Mouse (Mus musculus) left cerebral cortex, postnatal 36 days (tissue): Measurements from ENCODE around the gene Psmd3. TPM values are rescaled to one million over a fixed set of nuclear protein-coding genes. Genes with fewer than 3 reads are reported as not detected.

ENCODE experiments used
- DNase-seq, 2 experiments: peaks; one replicate each; pipeline ENCODE4 v3.0.0; 2021 to 2022; ENCODE audit warnings: low spot score in 2 of 2, mixed read lengths in 1 of 2
- intact Hi-C: fragments of 180-260 bp; cut with DNase I; formaldehyde crosslinking; loops from one replicate; pipeline ENCODE4 v1.15.1; 2025
- total RNA-seq, 2 experiments: library from RNA; stranded (reverse); gene quantifications; 2 replicates each; pipeline ENCODE4 v1.2.3; 2021

The Psmd3 gene
- total RNA-seq, 2 experiments from 2014 or later, result 131 to 145 TPM

GRCm38 (mm10) chr11:98740393-98741050 is 58.2 kb downstream of the Psmd3 start, which contains the start of gene Thra:
Thra (plus strand) TSS chr11:98740638.
- peak; percentile 70 to 77 for DNase-seq
- intact Hi-C loops, result loop anchor here (2.0 kb wide), 1 partner anchor 46 kb away; no protein-coding TSS in a partner anchor

DNA sequence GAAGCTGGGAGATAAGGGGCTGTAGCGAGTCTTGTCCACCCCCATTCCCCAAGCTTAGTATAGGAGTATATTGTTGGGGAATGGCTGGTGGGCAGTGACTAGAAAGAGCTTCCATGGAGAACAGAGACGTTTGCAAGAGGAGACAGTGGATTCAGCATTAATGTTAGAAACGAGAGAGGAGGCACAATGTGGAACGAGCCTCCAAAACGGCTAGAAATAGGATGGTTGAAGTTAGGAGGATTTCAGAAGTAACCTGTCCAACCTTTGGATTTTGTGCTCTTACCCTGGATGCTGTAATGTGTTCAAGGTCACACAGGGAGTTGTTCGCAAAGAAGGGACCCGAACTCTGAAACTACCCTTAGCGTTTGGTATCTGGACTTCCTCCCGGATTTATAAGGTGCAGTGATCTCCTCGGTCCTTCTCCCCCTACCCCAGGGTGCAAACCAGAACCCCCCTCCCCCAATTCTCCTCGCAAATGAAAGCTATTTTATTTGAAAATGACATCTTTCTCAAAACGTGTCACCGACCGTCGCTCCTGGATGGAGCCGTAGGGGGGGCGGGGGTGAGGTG is 58.8 kb downstream of the Psmd3 start:
- intact Hi-C loops, result loop anchor here (2.0 kb wide), 1 partner anchor 46 kb away; no protein-coding TSS in a partner anchor
- DNase-seq, result peak in 1 of 2 experiments; percentile 42

DNA sequence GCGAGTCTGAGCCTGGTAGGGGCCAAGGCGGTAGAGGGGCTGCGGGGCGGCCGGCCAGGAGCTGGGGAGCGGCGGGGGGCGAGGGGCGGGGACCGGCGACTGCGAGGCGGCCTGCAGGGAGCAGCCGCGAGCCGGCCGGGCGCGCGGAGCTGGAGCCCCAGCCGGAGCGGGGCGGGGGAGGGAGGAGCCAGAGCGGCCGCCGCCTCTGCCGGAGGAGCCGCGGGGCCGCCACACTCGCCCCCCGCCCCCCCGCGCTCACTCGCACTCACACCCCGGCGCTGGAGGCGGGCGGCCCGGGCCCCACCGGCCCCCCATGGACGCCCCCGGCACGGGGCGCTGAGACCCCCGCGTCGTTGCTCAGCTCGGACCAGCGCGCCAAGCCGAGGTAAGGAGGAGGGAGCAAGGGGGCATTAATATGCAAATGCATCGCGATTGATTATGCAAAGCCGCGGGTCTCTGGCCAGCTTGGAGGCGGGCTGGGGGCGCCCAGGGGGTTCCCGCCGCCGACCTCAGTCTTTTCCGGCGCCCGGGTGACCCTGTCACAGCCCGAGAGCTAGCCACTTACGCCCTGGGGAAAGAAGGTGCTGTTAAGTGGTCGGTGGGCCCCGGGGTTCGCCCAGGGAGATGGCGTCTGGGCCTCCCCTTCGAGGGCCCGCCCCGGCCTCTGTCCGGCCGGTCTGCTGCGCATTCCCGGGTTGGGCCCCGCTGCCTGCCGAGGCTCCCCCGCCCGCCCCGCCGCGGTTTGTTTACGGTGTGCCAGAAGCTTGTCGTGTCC is 59.5 kb downstream of the Psmd3 start:
- peak; percentile 74 to 84 for DNase-seq
- intact Hi-C loops, result loop anchor here (2.0 kb wide), 1 partner anchor 45 kb away; no protein-coding TSS in a partner anchor

- intact Hi-C loops, result no loop called here
- peak; percentile 63 to 67 for DNase-seq
These were observed 60.3 kb downstream of the Psmd3 start for GRCm38 (mm10) chr11:98742397-98743291.

- intact Hi-C loops, result no loop called here
- peak in 1 of 2 experiments; percentile 47 for DNase-seq
These were observed 61.4 kb downstream of the Psmd3 start for GRCm38 (mm10) chr11:98743655-98744345.

DNA sequence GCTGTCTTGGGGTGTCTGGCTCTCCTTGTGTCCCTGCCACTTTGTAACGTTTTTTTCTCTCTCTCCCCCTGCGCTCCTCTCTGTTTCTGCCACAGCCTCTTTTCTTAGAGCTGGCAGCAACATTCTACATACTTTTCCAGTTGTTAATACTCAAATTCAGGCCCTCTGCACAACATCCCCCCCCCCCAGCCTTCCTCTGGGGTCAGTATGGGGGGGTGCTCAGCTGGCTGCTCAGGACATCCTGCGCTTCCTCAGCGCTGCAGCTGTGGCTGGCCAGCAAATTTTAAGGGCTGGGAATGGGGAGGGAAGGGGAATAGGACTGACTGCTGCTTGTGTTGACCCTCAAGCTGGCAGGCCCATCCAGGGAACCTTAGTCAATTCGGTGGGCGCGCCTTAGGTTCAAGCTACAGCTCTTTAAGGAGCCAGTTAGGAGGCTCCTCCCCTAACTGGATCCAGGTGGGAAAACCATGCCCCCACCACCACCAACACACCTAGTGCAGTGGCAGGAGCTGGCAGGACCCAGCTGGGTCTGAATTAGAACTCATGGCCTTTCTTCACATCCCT is 62.2 kb downstream of the Psmd3 start:
- intact Hi-C loops, result no loop called here
- DNase-seq, result no peak

Other genes with a start within 250 kb of the Psmd3 start
- gene Mien1, start 243.6 kb upstream of the Psmd3 start, total RNA-seq, result 100 to 1,000 TPM; 100 to 126 TPM
- 1 to 10 TPM; 2.8 to 2.9 TPM for gene Grb7, start 236.2 kb upstream of the Psmd3 start, total RNA-seq
- gene Ikzf3, start 136.5 kb upstream of the Psmd3 start, total RNA-seq, result not detected
- under 1 TPM in 1 of 2 experiments, not detected in 1; 0.20 TPM for gene Zpbp2, start 131.5 kb upstream of the Psmd3 start, total RNA-seq
- gene Ormdl3, start 95.2 kb upstream of the Psmd3 start, total RNA-seq, result 10 to 100 TPM; 46.5 to 47.8 TPM
- not detected for gene Lrrc3c, start 84.3 kb upstream of the Psmd3 start, total RNA-seq
- 10 to 100 TPM in 1 of 2 experiments, 1 to 10 TPM in 1; 9.4 to 10.6 TPM for gene Gm12355, start 56.9 kb upstream of the Psmd3 start, total RNA-seq
- gene Gsdma3, start 56.2 kb upstream of the Psmd3 start, total RNA-seq, result not detected
- gene Gsdma2, start 35.8 kb upstream of the Psmd3 start, total RNA-seq, result not detected
- not detected for gene Gsdma, start 18.2 kb upstream of the Psmd3 start, total RNA-seq
- gene Csf3, start 18.7 kb downstream of the Psmd3 start, total RNA-seq, result not detected
- gene Med24, start 46.9 kb downstream of the Psmd3 start, total RNA-seq, result 100 to 1,000 TPM; 123 to 133 TPM
- gene Thra, start 58.1 kb downstream of the Psmd3 start, total RNA-seq, result 100 to 1,000 TPM; 718 to 779 TPM
- 100 to 1,000 TPM; 117 to 141 TPM for gene Nr1d1, start 92.8 kb downstream of the Psmd3 start, total RNA-seq
- gene Msl1, start 113.0 kb downstream of the Psmd3 start, total RNA-seq, result 100 to 1,000 TPM; 169 to 193 TPM
- gene Casc3, start 122.4 kb downstream of the Psmd3 start, total RNA-seq, result 10 to 100 TPM; 46.7 to 63.5 TPM
- gene Rapgefl1, start 154.2 kb downstream of the Psmd3 start, total RNA-seq, result 100 to 1,000 TPM; 139 to 161 TPM
- 10 to 100 TPM; 67.4 to 74.6 TPM for gene Wipf2, start 181.1 kb downstream of the Psmd3 start, total RNA-seq
- under 1 TPM; 0.39 to 0.47 TPM for gene Cdc6, start 225.2 kb downstream of the Psmd3 start, total RNA-seq
- gene Rara, start 245.3 kb downstream of the Psmd3 start, total RNA-seq, result 10 to 100 TPM; 10.5 to 11.6 TPM